Mouse (Mus musculus): ENCODE data around the gene Ppm1h. TPM values are rescaled to one million over a fixed set of nuclear protein-coding genes. Genes with fewer than 3 reads are reported as not detected.

Gene Ppm1h
- polyA plus RNA-seq, 1 experiment from 2014 or later = 24.7 TPM

GRCm38 (mm10) chr10:122762772-122763511, 84.4 kb downstream of the Ppm1h start:
- Histone ChIP-seq H3K4me3 (ENCODE audit: low read length) (no peak overlapping the region), H3K36me3 (ENCODE audit: insufficient read depth, low read length) (no peaks in the 10 kb centered on the region), H3K4me2 (replicated peaks; ENCODE audit: low read depth, low read length) (no peak overlapping the region), H3K4me1 (ENCODE audit: insufficient read depth, low read length) (peaks cover 56% of the 10 kb centered on the region), H3K27ac (ENCODE audit: low read length) (peak overlapping the region; percentile 69), H3K9me3 (ENCODE audit: low read length) (no peaks in the 10 kb centered on the region), H3K9ac (replicated peaks; ENCODE audit: low read length) (no peak overlapping the region), H3K27me3 (ENCODE audit: insufficient read depth, low read length) (no peaks in the 10 kb centered on the region)
- 81% methylated on average over 6 of the region's 6 CpGs for WGBS
- no peak for ATAC-seq (ENCODE audit: low FRiP score, low TSS enrichment)

- no peak overlapping the region for H3K4me2 ChIP-seq (replicated peaks; ENCODE audit: low read depth, low read length)
- peak; percentile 79 for ATAC-seq (ENCODE audit: low FRiP score, low TSS enrichment)
- WGBS = 50% methylated on average over 1 of the region's 1 CpGs
- no peaks in the 10 kb centered on the region for H3K9me3 ChIP-seq (ENCODE audit: low read length)
- no peak overlapping the region for H3K4me3 ChIP-seq (ENCODE audit: low read length)
- H3K36me3 ChIP-seq (ENCODE audit: insufficient read depth, low read length) = no peaks in the 10 kb centered on the region
- H3K9ac ChIP-seq (replicated peaks; ENCODE audit: low read length) = no peak overlapping the region
- no peaks in the 10 kb centered on the region for H3K27me3 ChIP-seq (ENCODE audit: insufficient read depth, low read length)
- H3K4me1 ChIP-seq (ENCODE audit: insufficient read depth, low read length) = peaks cover 56% of the 10 kb centered on the region
- H3K27ac ChIP-seq (ENCODE audit: low read length) = peak overlapping the region; percentile 74; the same call in 1 of the 2 replicates
Observed at GRCm38 (mm10) chr10:122763596-122763995, 85.0 kb downstream of the Ppm1h start.

- Histone ChIP-seq H3K27ac (ENCODE audit: low read length) (peak overlapping the region; percentile 74; the same call in 1 of the 2 replicates), H3K4me3 (ENCODE audit: low read length) (no peak overlapping the region), H3K4me1 (ENCODE audit: insufficient read depth, low read length) (peaks cover 61% of the 10 kb centered on the region), H3K4me2 (replicated peaks; ENCODE audit: low read depth, low read length) (no peak overlapping the region), H3K9ac (replicated peaks; ENCODE audit: low read length) (no peak overlapping the region), H3K36me3 (ENCODE audit: insufficient read depth, low read length) (no peaks in the 10 kb centered on the region), H3K27me3 (ENCODE audit: insufficient read depth, low read length) (no peaks in the 10 kb centered on the region), H3K9me3 (ENCODE audit: low read length) (no peaks in the 10 kb centered on the region)
- WGBS = 66% methylated on average over 7 of the region's 7 CpGs
- ATAC-seq (ENCODE audit: low FRiP score, low TSS enrichment) = no peak
Observed at GRCm38 (mm10) chr10:122764653-122765052, 86.1 kb downstream of the Ppm1h start.

GRCm38 (mm10) chr10:122765521-122765920, 87.0 kb downstream of the Ppm1h start:
- Histone ChIP-seq H3K4me3 (ENCODE audit: low read length) (no peak overlapping the region), H3K36me3 (ENCODE audit: insufficient read depth, low read length) (no peaks in the 10 kb centered on the region), H3K4me1 (ENCODE audit: insufficient read depth, low read length) (peaks cover 70% of the 10 kb centered on the region), H3K9me3 (ENCODE audit: low read length) (no peaks in the 10 kb centered on the region), H3K27ac (ENCODE audit: low read length) (no peak overlapping the region), H3K27me3 (ENCODE audit: insufficient read depth, low read length) (no peaks in the 10 kb centered on the region), H3K4me2 (replicated peaks; ENCODE audit: low read depth, low read length) (no peak overlapping the region), H3K9ac (replicated peaks; ENCODE audit: low read length) (no peak overlapping the region)
- WGBS = 44% methylated on average over 4 of the region's 4 CpGs
- ATAC-seq (ENCODE audit: low FRiP score, low TSS enrichment) = no peak

- no peak for ATAC-seq (ENCODE audit: low FRiP score, low TSS enrichment)
- H3K9ac ChIP-seq (replicated peaks; ENCODE audit: low read length) = no peak overlapping the region
- no peak overlapping the region for H3K4me3 ChIP-seq (ENCODE audit: low read length)
- H3K4me2 ChIP-seq (replicated peaks; ENCODE audit: low read depth, low read length) = no peak overlapping the region
- WGBS = 27% methylated on average over 8 of the region's 8 CpGs
- H3K4me1 ChIP-seq (ENCODE audit: insufficient read depth, low read length) = peaks cover 68% of the 10 kb centered on the region
- H3K36me3 ChIP-seq (ENCODE audit: insufficient read depth, low read length) = no peaks in the 10 kb centered on the region
- no peaks in the 10 kb centered on the region for H3K27me3 ChIP-seq (ENCODE audit: insufficient read depth, low read length)
- no peak overlapping the region for H3K27ac ChIP-seq (ENCODE audit: low read length)
- no peaks in the 10 kb centered on the region for H3K9me3 ChIP-seq (ENCODE audit: low read length)
Observed at GRCm38 (mm10) chr10:122765992-122766391, 87.4 kb downstream of the Ppm1h start.

GRCm38 (mm10) chr10:122768204-122768892, 89.8 kb downstream of the Ppm1h start:
- Histone ChIP-seq H3K27ac (ENCODE audit: low read length) (peak overlapping the region; percentile 52), H3K4me3 (ENCODE audit: low read length) (no peak overlapping the region), H3K9ac (replicated peaks; ENCODE audit: low read length) (no peak overlapping the region; the same call in 1 of the 2 replicates), H3K4me2 (replicated peaks; ENCODE audit: low read depth, low read length) (no peak overlapping the region), H3K4me1 (ENCODE audit: insufficient read depth, low read length) (peaks cover 57% of the 10 kb centered on the region), H3K36me3 (ENCODE audit: insufficient read depth, low read length) (no peaks in the 10 kb centered on the region), H3K27me3 (ENCODE audit: insufficient read depth, low read length) (no peaks in the 10 kb centered on the region), H3K9me3 (ENCODE audit: low read length) (no peaks in the 10 kb centered on the region)
- 34% methylated on average over 13 of the region's 13 CpGs for WGBS
- peak; percentile 18; the same call in 1 of the 2 replicates for ATAC-seq (ENCODE audit: low FRiP score, low TSS enrichment)

GRCm38 (mm10) chr10:122768893-122769341, 90.4 kb downstream of the Ppm1h start:
- 19% methylated on average over 6 of the region's 6 CpGs for WGBS
- no peak overlapping the region for H3K4me3 ChIP-seq (ENCODE audit: low read length)
- H3K9ac ChIP-seq (replicated peaks; ENCODE audit: low read length) = no peak overlapping the region
- H3K4me1 ChIP-seq (ENCODE audit: insufficient read depth, low read length) = peaks cover 54% of the 10 kb centered on the region
- no peaks in the 10 kb centered on the region for H3K9me3 ChIP-seq (ENCODE audit: low read length)
- no peaks in the 10 kb centered on the region for H3K36me3 ChIP-seq (ENCODE audit: insufficient read depth, low read length)
- peak overlapping the region; percentile 52 for H3K27ac ChIP-seq (ENCODE audit: low read length)
- no peak overlapping the region for H3K4me2 ChIP-seq (replicated peaks; ENCODE audit: low read depth, low read length)
- no peaks in the 10 kb centered on the region for H3K27me3 ChIP-seq (ENCODE audit: insufficient read depth, low read length)
- peak; percentile 46; the same call in 1 of the 2 replicates for ATAC-seq (ENCODE audit: low FRiP score, low TSS enrichment)

GRCm38 (mm10) chr10:122770337-122770736, 91.8 kb downstream of the Ppm1h start:
- H3K9me3 ChIP-seq (ENCODE audit: low read length) = no peaks in the 10 kb centered on the region
- no peaks in the 10 kb centered on the region for H3K36me3 ChIP-seq (ENCODE audit: insufficient read depth, low read length)
- H3K9ac ChIP-seq (replicated peaks; ENCODE audit: low read length) = no peak overlapping the region
- H3K27me3 ChIP-seq (ENCODE audit: insufficient read depth, low read length) = no peaks in the 10 kb centered on the region
- WGBS = 23% methylated on average over 7 of the region's 7 CpGs
- H3K4me1 ChIP-seq (ENCODE audit: insufficient read depth, low read length) = peaks cover 47% of the 10 kb centered on the region
- H3K27ac ChIP-seq (ENCODE audit: low read length) = peak overlapping the region; percentile 56
- no peak overlapping the region for H3K4me2 ChIP-seq (replicated peaks; ENCODE audit: low read depth, low read length)
- no peak overlapping the region for H3K4me3 ChIP-seq (ENCODE audit: low read length)
- peak; percentile 43 for ATAC-seq (ENCODE audit: low FRiP score, low TSS enrichment)

- H3K27ac ChIP-seq (ENCODE audit: low read length) = peak overlapping the region; percentile 56
- H3K4me1 ChIP-seq (ENCODE audit: insufficient read depth, low read length) = peaks cover 43% of the 10 kb centered on the region
- H3K4me2 ChIP-seq (replicated peaks; ENCODE audit: low read depth, low read length) = no peak overlapping the region
- no peak; the same call in 1 of the 2 replicates for ATAC-seq (ENCODE audit: low FRiP score, low TSS enrichment)
- H3K9ac ChIP-seq (replicated peaks; ENCODE audit: low read length) = no peak overlapping the region
- H3K27me3 ChIP-seq (ENCODE audit: insufficient read depth, low read length) = no peaks in the 10 kb centered on the region
- H3K9me3 ChIP-seq (ENCODE audit: low read length) = no peaks in the 10 kb centered on the region
- H3K4me3 ChIP-seq (ENCODE audit: low read length) = no peak overlapping the region
- H3K36me3 ChIP-seq (ENCODE audit: insufficient read depth, low read length) = no peaks in the 10 kb centered on the region
- WGBS = 33% methylated on average over 5 of the region's 5 CpGs
Observed at GRCm38 (mm10) chr10:122770987-122771386, 92.4 kb downstream of the Ppm1h start.

- Histone ChIP-seq H3K27me3 (ENCODE audit: insufficient read depth, low read length) (no peaks in the 10 kb centered on the region), H3K9me3 (ENCODE audit: low read length) (no peaks in the 10 kb centered on the region), H3K4me1 (ENCODE audit: insufficient read depth, low read length) (peaks cover 23% of the 10 kb centered on the region), H3K9ac (replicated peaks; ENCODE audit: low read length) (no peak overlapping the region), H3K4me3 (ENCODE audit: low read length) (no peak overlapping the region), H3K4me2 (replicated peaks; ENCODE audit: low read depth, low read length) (no peak overlapping the region), H3K36me3 (ENCODE audit: insufficient read depth, low read length) (no peaks in the 10 kb centered on the region), H3K27ac (ENCODE audit: low read length) (no peak overlapping the region)
- ATAC-seq (ENCODE audit: low FRiP score, low TSS enrichment) = no peak
- WGBS = 82% methylated on average over 7 of the region's 7 CpGs
Observed at GRCm38 (mm10) chr10:122774169-122774568, 95.6 kb downstream of the Ppm1h start.

All from kidney, embryonic 16.5 days (tissue).